Mouse (Mus musculus) testis, adult 2 months (tissue): ENCODE measurements around the gene Pls3. TPM values are rescaled to one million over a fixed set of nuclear protein-coding genes. Genes with fewer than 3 reads are reported as not detected.

Experiments used
- H3K27ac ChIP-seq: fragments of 200-500 bp; 2 replicates; pipeline ENCODE4 v1.5.1; 2012; ENCODE audit warnings: low read depth, low read length; ENCODE audit not compliant: control insufficient read depth, insufficient read depth
- H3K27me3 ChIP-seq: fragments of 200-500 bp; 2 replicates; pipeline ENCODE4 v1.6.1; 2012; ENCODE audit warnings: mild to moderate bottlenecking, low read length, moderate library complexity; ENCODE audit not compliant: control insufficient read depth, insufficient read depth
- H3K36me3 ChIP-seq: fragments of 200-500 bp; 2 replicates; pipeline ENCODE4 v1.6.1; 2012; ENCODE audit warnings: mild to moderate bottlenecking, low read length; ENCODE audit not compliant: control insufficient read depth, insufficient read depth
- H3K4me1 ChIP-seq: fragments of 200-500 bp; 2 replicates; pipeline ENCODE4 v1.6.1; 2012; ENCODE audit warnings: low read length; ENCODE audit not compliant: control insufficient read depth, insufficient read depth
- H3K4me3 ChIP-seq: fragments of 200-500 bp; 2 replicates; pipeline ENCODE4 v1.5.1; 2012; ENCODE audit warnings: low read depth, mild to moderate bottlenecking, low read length, moderate library complexity, mixed read lengths; ENCODE audit not compliant: control insufficient read depth
- CTCF ChIP-seq: fragments of 200-500 bp; IDR thresholded peaks from 2 replicates; pipeline ENCODE4 v1.5.1; 2012; ENCODE audit warnings: low read depth, mild to moderate bottlenecking, inconsistent platforms, low read length, moderate library complexity; ENCODE audit not compliant: control insufficient read depth, insufficient read depth, insufficient replicate concordance
- POLR2A ChIP-seq: fragments of 200-500 bp; IDR thresholded peaks from 2 replicates; pipeline ENCODE4 v1.6.1; 2012; ENCODE audit warnings: low read depth, mild to moderate bottlenecking, inconsistent platforms, low read length, moderate library complexity; ENCODE audit not compliant: control insufficient read depth
- polyA plus RNA-seq: library from polyadenylated mRNA; depleted of rRNA; stranded (reverse); fragments of >200 nt; gene quantifications from 2 replicates; pipeline ENCODE4 v1.2.3, GENCODE M21; 2012

Gene Pls3
- polyA plus RNA-seq, 1 experiment = 3.2 TPM

- no peak overlapping the region for H3K27ac ChIP-seq
- H3K4me3 ChIP-seq = no peak overlapping the region
- H3K4me1 ChIP-seq = no peaks in the 10 kb centered on the region
These were observed 45.6 kb downstream of the Pls3 start for GRCm38 (mm10) chrX:75829240-75829866.

GRCm38 (mm10) chrX:75818647-75819271 is 56.2 kb downstream of the Pls3 start:
- H3K36me3 ChIP-seq = no peaks in the 10 kb centered on the region
- no peak overlapping the region for H3K27ac ChIP-seq
- H3K4me1 ChIP-seq = no peaks in the 10 kb centered on the region
- no peak overlapping the region for H3K4me3 ChIP-seq
- no peaks in the 10 kb centered on the region for H3K27me3 ChIP-seq
- TF ChIP-seq CTCF = no peak
- no peak for TF ChIP-seq POLR2A

More at GRCm38 (mm10) chrX:75829240-75829866, 45.6 kb downstream of the Pls3 start:
- TF ChIP-seq CTCF = no peak
- TF ChIP-seq POLR2A = no peak
- H3K36me3 ChIP-seq = no peaks in the 10 kb centered on the region
- no peaks in the 10 kb centered on the region for H3K27me3 ChIP-seq

- Histone ChIP-seq H3K4me3 (no peak overlapping the region), H3K4me1 (no peaks in the 10 kb centered on the region), H3K27ac (no peak overlapping the region), H3K27me3 (no peaks in the 10 kb centered on the region), H3K36me3 (no peaks in the 10 kb centered on the region)
- no peak for TF ChIP-seq CTCF
- TF ChIP-seq POLR2A = no peak
These were observed 60.0 kb downstream of the Pls3 start for GRCm38 (mm10) chrX:75814958-75815357.

GRCm38 (mm10) chrX:75814123-75814522 is 60.9 kb downstream of the Pls3 start:
- no peak for TF ChIP-seq POLR2A
- no peak for TF ChIP-seq CTCF
- Histone ChIP-seq H3K36me3 (no peaks in the 10 kb centered on the region), H3K4me1 (no peaks in the 10 kb centered on the region), H3K27me3 (no peaks in the 10 kb centered on the region), H3K27ac (no peak overlapping the region), H3K4me3 (no peak overlapping the region)

- TF ChIP-seq POLR2A (no peak), CTCF (no peak)
- Histone ChIP-seq H3K27ac (no peak overlapping the region), H3K4me3 (no peak overlapping the region), H3K27me3 (no peaks in the 10 kb centered on the region), H3K4me1 (no peaks in the 10 kb centered on the region), H3K36me3 (no peaks in the 10 kb centered on the region)
These were observed 78.4 kb downstream of the Pls3 start for GRCm38 (mm10) chrX:75796583-75796982.

DNA sequence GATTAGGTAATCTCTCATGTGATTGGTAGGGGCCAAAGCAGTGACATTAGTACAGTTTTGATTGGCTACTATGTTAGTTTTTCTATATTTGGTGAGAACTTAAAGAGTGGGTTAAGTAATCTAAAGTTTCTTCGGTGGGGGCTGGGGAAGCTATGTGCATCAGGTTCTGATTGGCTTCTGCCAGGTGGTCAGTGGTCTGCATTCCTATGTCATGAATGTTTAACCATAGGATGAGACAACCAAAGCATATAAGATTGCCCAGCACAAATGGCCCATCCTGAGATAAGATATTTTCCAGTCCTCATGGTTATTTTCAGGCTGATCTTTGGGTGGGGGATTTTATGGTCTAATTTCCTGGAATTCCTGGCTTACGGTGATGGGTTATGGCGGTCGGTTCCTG is 95.2 kb downstream of the Pls3 start:
- Histone ChIP-seq H3K27ac (no peak overlapping the region), H3K4me1 (no peaks in the 10 kb centered on the region), H3K27me3 (no peaks in the 10 kb centered on the region), H3K36me3 (no peaks in the 10 kb centered on the region), H3K4me3 (no peak overlapping the region)
- TF ChIP-seq POLR2A = no peak
- TF ChIP-seq CTCF = no peak

DNA sequence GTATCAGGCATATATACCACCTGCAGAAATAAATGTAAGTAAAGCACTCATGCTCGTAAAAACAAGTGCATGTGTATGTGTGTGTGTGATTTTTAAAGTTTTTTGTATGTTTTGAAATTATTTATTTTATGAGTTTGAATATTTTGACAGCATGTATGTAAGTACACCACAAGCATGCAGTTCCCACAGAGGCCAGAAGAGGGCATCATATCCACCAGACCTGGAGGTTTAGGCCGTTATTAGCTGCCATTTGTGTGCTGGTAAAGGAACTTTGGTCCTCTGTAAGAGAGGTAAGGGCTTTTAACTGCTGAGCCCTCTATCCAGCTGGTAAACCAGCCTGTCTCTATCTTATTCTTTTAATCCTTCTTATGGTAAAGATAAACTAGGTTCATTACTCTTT is 97.5 kb downstream of the Pls3 start:
- H3K4me3 ChIP-seq = no peak overlapping the region
- no peak for TF ChIP-seq POLR2A
- no peak for TF ChIP-seq CTCF
- H3K4me1 ChIP-seq = no peaks in the 10 kb centered on the region
- H3K36me3 ChIP-seq = no peaks in the 10 kb centered on the region
- no peak overlapping the region for H3K27ac ChIP-seq
- H3K27me3 ChIP-seq = no peaks in the 10 kb centered on the region
